Mouse (Mus musculus) bone marrow, adult 2 months (tissue): ENCODE data around the gene Fbxl5.

Experiments
- CTCF ChIP-seq: fragments of 200-500 bp; IDR thresholded peaks from 2 replicates; pipeline ENCODE4 v1.5.1; 2011; ENCODE audit warnings: low read length, control low read depth; ENCODE audit not compliant: control insufficient read depth, insufficient read depth
- POLR2A ChIP-seq: fragments of 200-500 bp; IDR thresholded peaks from 2 replicates; pipeline ENCODE4 v1.6.1; 2011; ENCODE audit warnings: low read depth, mild to moderate bottlenecking, control low read depth, low read length, borderline replicate concordance; ENCODE audit not compliant: control insufficient read depth

GRCm38 (mm10) chr5:43783996-43784395 is 37.4 kb downstream of the Fbxl5 start:
- TF ChIP-seq POLR2A (no peak), CTCF (no peak)
